Mouse (Mus musculus): ENCODE results near the gene Plek.

Plek gene

GRCm38 (mm10) chr11:16950226-16950975, 101.8 kb downstream of the Plek start:
- no peak for DNase-seq (ENCODE audit: low read depth, low spot score)

- DNase-seq (ENCODE audit: low read depth, low spot score): no peak
These were observed 103.4 kb downstream of the Plek start for GRCm38 (mm10) chr11:16948756-16949155.

GRCm38 (mm10) chr11:16943016-16943415, 109.2 kb downstream of the Plek start:
- DNase-seq (ENCODE audit: low read depth, low spot score): no peak

DNA sequence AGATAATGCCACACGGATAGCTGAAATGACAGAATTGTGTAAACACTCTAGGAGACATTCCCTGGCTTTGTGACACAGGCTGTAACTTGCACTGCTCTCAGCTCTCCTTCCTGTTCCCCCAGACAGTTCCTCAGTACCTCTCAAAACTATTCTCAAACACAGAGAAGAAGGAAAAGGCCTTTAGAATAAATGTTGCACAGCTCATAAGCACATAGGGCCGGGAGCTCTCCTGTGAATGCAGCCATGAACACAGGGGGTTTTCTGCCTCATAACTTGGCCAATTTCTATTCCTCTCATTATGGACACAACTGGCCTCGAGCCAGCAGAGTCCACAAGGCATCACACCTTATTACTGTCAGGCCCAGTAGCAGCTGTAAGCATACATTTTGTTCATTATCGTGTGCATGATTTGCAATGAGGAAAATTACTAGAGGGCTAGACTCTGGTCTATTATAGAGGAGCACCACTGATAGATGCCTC, 110.2 kb downstream of the Plek start:
- no peak for DNase-seq (ENCODE audit: low read depth, low spot score)

GRCm38 (mm10) chr11:16941103-16941793, 110.9 kb downstream of the Plek start:
- no peak for DNase-seq (ENCODE audit: low read depth, low spot score)

DNA sequence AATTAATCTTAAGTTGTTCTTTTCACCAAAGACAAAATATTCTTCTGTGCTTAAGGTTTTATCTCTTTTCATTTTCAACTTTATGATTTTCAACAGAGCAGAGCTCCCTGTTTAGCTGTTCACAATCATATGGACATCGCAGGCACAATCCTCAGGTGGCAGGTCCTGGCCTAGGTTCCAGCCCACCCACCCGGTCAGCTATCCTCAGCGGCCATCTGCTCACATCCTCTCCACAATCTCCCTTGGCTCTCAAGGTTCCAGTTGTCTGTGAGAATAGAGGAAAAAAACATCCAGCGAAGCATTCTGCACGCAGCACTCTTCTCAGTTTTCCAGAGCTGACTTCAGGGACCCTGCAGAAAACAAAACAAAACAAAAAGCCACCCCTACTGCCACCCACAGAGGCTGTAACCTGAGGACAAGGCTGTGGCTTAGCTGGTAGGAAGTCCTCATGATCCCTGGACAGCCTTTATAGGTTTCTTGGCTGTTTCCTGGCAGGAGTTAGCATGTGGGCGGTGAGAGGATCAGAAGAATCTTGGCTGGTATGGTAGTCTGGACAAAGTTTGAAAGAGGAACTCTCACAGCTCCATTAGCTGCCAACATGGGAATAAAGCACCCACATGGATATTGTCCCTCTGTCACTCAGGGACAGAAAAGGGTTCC, 116.5 kb downstream of the Plek start:
- DNase-seq (ENCODE audit: low read depth, low spot score): no peak

DNA sequence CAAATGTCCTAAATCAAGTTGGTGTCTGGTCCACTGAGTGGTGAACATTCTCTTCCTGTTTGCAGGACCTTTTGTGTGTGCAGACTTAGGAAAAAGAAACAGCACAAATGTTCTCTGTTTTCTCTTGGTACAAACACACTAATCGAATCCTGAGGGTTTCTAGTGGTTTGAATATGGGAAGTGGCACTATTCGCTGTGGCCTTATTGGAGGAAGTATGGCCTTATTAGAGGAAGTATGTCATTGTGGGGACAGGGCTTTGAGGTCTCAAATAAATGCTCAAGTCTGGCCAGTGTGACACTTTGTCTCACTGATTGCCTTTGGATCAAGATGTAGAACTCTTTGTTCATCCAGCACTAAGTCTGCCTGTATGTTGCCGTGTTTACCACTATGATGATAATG, 120.0 kb downstream of the Plek start:
- DNase-seq (ENCODE audit: low read depth, low spot score): no peak
